In genomic region chr10:127966506-127966905, GRCm38 (mm10) we compare ENCODE assay signal across 34 mouse cellular contexts. TPM values are rescaled to one million over a fixed set of nuclear protein-coding genes. Genes with fewer than 3 reads are reported as not detected.
A peak's percentile ranks its signal among the peaks of the same experiment; 100 is the strongest.
DNase-seq lines count a peak whose midpoint lies in the region; ATAC-seq and TF ChIP-seq lines count a peak whose summit lies in the region.
"Had no signal": no experiment of that assay in that cellular context is flagged by ENCODE, and none has a peak within 500 bp of the region (broad histone marks: within the 10 kb centered on the region; RNA-seq: fewer than 3 reads in every experiment).

No protein-coding gene starts in this region.

- peaks cover 8% of the 10 kb centered on the region for H3K4me1 ChIP-seq in kidney, embryonic 15.5 days
- peaks cover 20% of the 10 kb centered on the region for H3K4me1 ChIP-seq in liver, adult 2 months (ENCODE audit: control insufficient read depth, insufficient read depth, low read length)
- H3K4me1 ChIP-seq in liver, embryonic 11.5 days (replicated peaks; ENCODE audit: control insufficient read depth, insufficient read depth, low read length) = no peaks in the 10 kb centered on the region

- H3K27ac ChIP-seq in kidney, embryonic 15.5 days = no peak overlapping the region
- H3K27ac ChIP-seq in liver, adult 2 months (replicated peaks; ENCODE audit: insufficient read depth, low read depth, low read length) = peak overlapping the region; percentile 83
- H3K27ac ChIP-seq in liver, embryonic 11.5 days (ENCODE audit: low read depth, low read length) = no peak overlapping the region
- H3K27ac ChIP-seq: embryonic facial prominence, embryonic 12.5 days; hindbrain, embryonic 14.5 days; layer of hippocampus, adult 2 months; left cerebral cortex, adult 2 months; limb, embryonic 13.5 days; macrophage had no signal

- 90% methylated on average over 6 of the region's 6 CpGs for WGBS in kidney, embryonic 15.5 days
- WGBS in liver, adult 2 months = 21% methylated on average over 6 of the region's 6 CpGs
- 76% methylated on average over 6 of the region's 6 CpGs for WGBS in liver, embryonic 11.5 days

- no peak overlapping the region for H3K4me2 ChIP-seq in kidney, embryonic 15.5 days
- H3K4me2 ChIP-seq in liver, embryonic 11.5 days = no peak overlapping the region
- H3K4me2 ChIP-seq: embryonic facial prominence, embryonic 12.5 days; heart, embryonic 12.5 days; hindbrain, embryonic 14.5 days; limb, embryonic 13.5 days had no signal

- no peaks in the 10 kb centered on the region for H3K79me2 ChIP-seq in liver, adult 2 months (ENCODE audit: control insufficient read depth, insufficient read depth, low read length)

- DNase-seq in kidney, adult 11 months = peak; percentile 44
- DNase-seq in liver, adult 2 months (ENCODE audit: extremely low read depth, low read depth, low spot score) = peak; percentile 100
- DNase-seq in liver, embryonic 11.5 days (ENCODE audit: low spot score) = no peak
- DNase-seq in kidney, postnatal 36 days = peak; percentile 51 to 67
- DNase-seq in adrenal gland, adult (ENCODE audit: inconsistent age in 2 of 2, low spot score in 1 of 2) = no peak
- DNase-seq: adrenal gland, postnatal 14 days; cerebellum, adult 11 months; cerebellum, adult 9-10 months; embryo, embryonic 11 days; gastrocnemius, postnatal 14 days; lung, adult 2 months; lung, postnatal 10 days; midbrain, embryonic 14.5 days had no signal

- H3K9ac ChIP-seq in kidney, embryonic 15.5 days = no peak overlapping the region
- no peak overlapping the region for H3K9ac ChIP-seq in liver, adult 2 months (ENCODE audit: low read depth, low read length)
- no peak overlapping the region for H3K9ac ChIP-seq in liver, embryonic 11.5 days (ENCODE audit: low read depth, low read length)
- H3K9ac ChIP-seq: embryonic facial prominence, embryonic 12.5 days; heart, embryonic 12.5 days; hindbrain, embryonic 14.5 days; limb, embryonic 13.5 days had no signal

- no peak for TF ChIP-seq POLR2A in liver, adult 2 months (IDR thresholded peaks at IDR 0.05; ENCODE audit: extremely low read depth, insufficient read depth, low read length)

- no peaks in the 10 kb centered on the region for H3K9me3 ChIP-seq in kidney, embryonic 15.5 days (replicated peaks)
- H3K9me3 ChIP-seq in liver, embryonic 11.5 days (ENCODE audit: control insufficient read depth, low read length) = no peaks in the 10 kb centered on the region
- H3K9me3 ChIP-seq: embryonic facial prominence, embryonic 12.5 days; limb, embryonic 13.5 days had no signal

- no peaks in the 10 kb centered on the region for H3K36me3 ChIP-seq in kidney, embryonic 15.5 days
- H3K36me3 ChIP-seq in liver, adult 2 months (ENCODE audit: control insufficient read depth, insufficient read depth, low read length) = no peaks in the 10 kb centered on the region
- no peaks in the 10 kb centered on the region for H3K36me3 ChIP-seq in liver, embryonic 11.5 days (ENCODE audit: control insufficient read depth, insufficient read depth, low read length)
- H3K36me3 ChIP-seq: embryonic facial prominence, embryonic 12.5 days; G1E; heart, embryonic 12.5 days; limb, embryonic 13.5 days had no signal

- no peaks in the 10 kb centered on the region for H3K27me3 ChIP-seq in kidney, embryonic 15.5 days
- H3K27me3 ChIP-seq in liver, adult 2 months (ENCODE audit: control insufficient read depth, insufficient read depth, low read length) = no peaks in the 10 kb centered on the region
- H3K27me3 ChIP-seq in liver, embryonic 11.5 days (replicated peaks; ENCODE audit: control insufficient read depth, insufficient read depth, low read length) = no peaks in the 10 kb centered on the region
- H3K27me3 ChIP-seq: embryonic facial prominence, embryonic 12.5 days; heart, embryonic 12.5 days; limb, embryonic 13.5 days had no signal

- no peak overlapping the region for H3K4me3 ChIP-seq in kidney, embryonic 15.5 days (replicated peaks)
- H3K4me3 ChIP-seq in liver, adult 2 months (ENCODE audit: insufficient read depth, low read depth, low read length) = no peak overlapping the region
- H3K4me3 ChIP-seq in liver, embryonic 11.5 days (ENCODE audit: low read depth, low read length) = no peak overlapping the region
- H3K4me3 ChIP-seq: embryonic facial prominence, embryonic 12.5 days; heart, embryonic 12.5 days; layer of hippocampus, adult 2 months; left cerebral cortex, adult 2 months; limb, embryonic 13.5 days had no signal

- TF ChIP-seq CTCF in liver, adult 2 months (IDR thresholded peaks at IDR 0.05; ENCODE audit: low read depth, low read length) = no peak

- ATAC-seq in kidney, embryonic 15.5 days (replicated peaks; ENCODE audit: low FRiP score) = no peak
- ATAC-seq in liver, embryonic 11.5 days (replicated peaks; ENCODE audit: low FRiP score) = no peak
- no peak for ATAC-seq in megakaryocyte-erythroid progenitor cell, adult 5-6 weeks (replicated peaks; ENCODE audit: low FRiP score, low TSS enrichment, poor library complexity, severe bottlenecking)
- ATAC-seq: forebrain, embryonic 14.5 days; intestine, postnatal 0 days had no signal

RNA-seq across cellular contexts. Expression of gene Hsd17b6, which starts 40.9 kb away (rescaled TPM):
- not detected in 2 replicates for polyA plus RNA-seq in kidney, embryonic 15.5 days (2015; fragmentation: Nextera tagmentation; extraction: Ambion mirVana)
- total RNA-seq in liver, adult 2 months (2014; rRNA removed) = 468 and 651 TPM in 2 replicates
- 229 and 364 TPM in 2 replicates for polyA plus RNA-seq in liver, adult 2 months (2012; rRNA removed)
- polyA plus RNA-seq in liver, embryonic 11.5 days (2014; fragmentation: Nextera tagmentation; extraction: Ambion mirVana) = not detected in 2 replicates
- 0.55 TPM in 1 of 2 replicates, not detected in the other for total RNA-seq in megakaryocyte-erythroid progenitor cell, adult 5-6 weeks (2014; fragmentation: Nextera tagmentation)
- total RNA-seq in megakaryocyte-erythroid progenitor cell, adult 5-6 weeks (2017) = not detected in 2 replicates
- total RNA-seq: gastrocnemius, postnatal 14 days; granulocyte monocyte progenitor cell, adult 5-6 weeks; hematopoietic stem cell, adult 5-6 weeks; layer of hippocampus, adult 2 months; layer of hippocampus, postnatal 14 days; left cerebral cortex, adult 2 months; left cerebral cortex, postnatal 36 days; monocyte, adult 5-6 weeks had no signal
- polyA plus RNA-seq: embryonic facial prominence, embryonic 12.5 days; forebrain, embryonic 14.5 days; G1E; heart, embryonic 12.5 days; heart, postnatal 0 days; hindbrain, embryonic 14.5 days; limb, embryonic 13.5 days; macrophage; midbrain, embryonic 14.5 days; neural tube, embryonic 14.5 days; stomach, embryonic 14.5 days; testis, adult 2 months had no signal

RNA-seq across cellular contexts. Expression of gene Prim1, which starts 48.5 kb away (rescaled TPM):
- 84.9 and 92.8 TPM in 2 replicates for polyA plus RNA-seq in kidney, embryonic 15.5 days (2015; fragmentation: Nextera tagmentation; extraction: Ambion mirVana)
- 3.5 and 5.5 TPM in 2 replicates for total RNA-seq in liver, adult 2 months (2014; rRNA removed)
- 1.3 and 1.5 TPM in 2 replicates for polyA plus RNA-seq in liver, adult 2 months (2012; rRNA removed)
- 106 and 112 TPM in 2 replicates for polyA plus RNA-seq in liver, embryonic 11.5 days (2014; fragmentation: Nextera tagmentation; extraction: Ambion mirVana)
- total RNA-seq in megakaryocyte-erythroid progenitor cell, adult 5-6 weeks (2014; fragmentation: Nextera tagmentation) = 99.7 and 123 TPM in 2 replicates
- 134 and 143 TPM in 2 replicates for total RNA-seq in megakaryocyte-erythroid progenitor cell, adult 5-6 weeks (2017)

Comparison
In these comparisons a context has a peak if more than half of its experiments do, and no peak if none do; other contexts are left out.
1. DNase-seq: peak in kidney, adult 11 months (single experiment), liver, adult 2 months (single experiment) and kidney, postnatal 36 days (2 of 2); none in liver, embryonic 11.5 days (single experiment) and adrenal gland, adult (0 of 2).
2. RNA of gene Hsd17b6, which starts 40.9 kb away (polyA plus RNA-seq): 229 to 364 TPM in liver, adult 2 months; not detected in kidney, embryonic 15.5 days and not detected in liver, embryonic 11.5 days; every median in the first group is over 100 times any median in the second.
3. RNA of gene Prim1, which starts 48.5 kb away (polyA plus RNA-seq): 106 to 112 TPM in liver, embryonic 11.5 days and 84.9 to 92.8 TPM in kidney, embryonic 15.5 days; 1.3 to 1.5 TPM in liver, adult 2 months; every median in the first group is over 10 times any median in the second.